Mouse (Mus musculus) C2C12 (cell line): ENCODE data around the gene Tspan32. TPM values are rescaled to one million over a fixed set of nuclear protein-coding genes. Genes with fewer than 3 reads are reported as not detected.

Experiments used
- H3K27me3 ChIP-seq: one replicate; pipeline ENCODE4 v1.6.1; 2011; ENCODE audit not compliant: control insufficient read depth, insufficient read depth, insufficient read length
- H3K36me3 ChIP-seq: one replicate; pipeline ENCODE4 v1.6.1; 2011; ENCODE audit not compliant: control insufficient read depth, insufficient read depth
- H3K4me3 ChIP-seq: one replicate; pipeline ENCODE4 v1.5.1; 2011; ENCODE audit warnings: mild to moderate bottlenecking, control low read depth; ENCODE audit not compliant: poor library complexity, insufficient read depth, severe bottlenecking
- H3K79me2 ChIP-seq: one replicate; pipeline ENCODE4 v1.6.1; 2011; ENCODE audit not compliant: control insufficient read depth, insufficient read depth
- H3K79me3 ChIP-seq: one replicate; pipeline ENCODE4 v1.6.1; 2011; ENCODE audit warnings: low read depth, control low read depth
- H3ac ChIP-seq: one replicate; pipeline ENCODE3; 2011; ENCODE audit warnings: low read depth; ENCODE audit not compliant: control insufficient read depth, insufficient read length
- CEBPB ChIP-seq: IDR thresholded peaks from one replicate; pipeline ENCODE4 v1.6.1; 2011; ENCODE audit warnings: low read depth, mild to moderate bottlenecking, control low read depth, moderate library complexity
- CTCF ChIP-seq: IDR thresholded peaks from one replicate; pipeline ENCODE4 v1.5.1; 2011; ENCODE audit not compliant: control insufficient read depth, insufficient read depth, insufficient read length
- FOSL1 ChIP-seq: IDR thresholded peaks from one replicate; pipeline ENCODE4 v1.8.0; 2011; ENCODE audit warnings: mild to moderate bottlenecking, low read length; ENCODE audit not compliant: poor library complexity, insufficient read depth, severe bottlenecking
- MAX ChIP-seq: IDR thresholded peaks from one replicate; pipeline ENCODE4 v1.6.1; 2011; ENCODE audit warnings: mild to moderate bottlenecking, control low read depth
- MYOD1 ChIP-seq: IDR thresholded peaks from one replicate; pipeline ENCODE4 v1.6.1; 2011; ENCODE audit warnings: low read depth; ENCODE audit not compliant: control insufficient read depth, insufficient read length
- MYOG ChIP-seq: IDR thresholded peaks from one replicate; pipeline ENCODE4 v1.6.1; 2011; ENCODE audit not compliant: control insufficient read depth, insufficient read length; ENCODE audit errors: extremely low read depth
- USF1 ChIP-seq: IDR thresholded peaks from one replicate; pipeline ENCODE4 v1.6.1; 2011; ENCODE audit warnings: low read depth, mild to moderate bottlenecking, control low read depth, moderate library complexity
- polyA plus RNA-seq: library from polyadenylated mRNA; unstranded; fragments of >200 nt; fragmentation: generic; extraction: Trizol; gene quantifications from one replicate; pipeline ENCODE4 v1.2.1, GENCODE M21; 2012; ENCODE audit warnings: missing spikeins

Tspan32 gene
- polyA plus RNA-seq, 1 experiment = 1.9 TPM

DNA sequence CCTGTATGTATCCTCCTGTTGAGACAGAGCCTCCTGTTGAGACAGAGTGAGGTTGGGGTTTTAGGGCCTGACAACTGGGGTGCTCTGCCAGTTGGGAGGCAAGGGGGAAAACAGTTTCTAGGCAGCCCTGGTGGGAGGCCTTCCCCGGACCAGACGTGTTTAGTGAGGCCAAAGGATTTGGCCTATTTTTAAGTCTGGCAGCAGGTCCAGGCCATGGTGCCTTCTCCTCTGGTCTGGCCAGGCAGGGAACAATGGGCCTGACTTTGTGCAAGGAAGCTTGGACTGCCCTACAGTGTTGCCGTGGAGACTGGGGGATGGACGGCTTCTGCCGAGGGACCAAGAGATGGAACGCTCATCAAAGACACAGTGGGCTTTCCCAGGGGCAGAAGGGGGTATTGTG, 59.4 kb downstream of the Tspan32 start:
- Histone ChIP-seq H3K79me3 (peaks cover 17% of the 10 kb centered on the region), H3K36me3 (peaks cover 67% of the 10 kb centered on the region), H3K4me3 (no peak overlapping the region), H3K79me2 (peaks cover 34% of the 10 kb centered on the region), H3ac (no peak overlapping the region), H3K27me3 (no peaks in the 10 kb centered on the region)
- TF ChIP-seq MYOD1 (no peak), FOSL1 (no peak), MAX (no peak), MYOG (no peak), CTCF (no peak), CEBPB (no peak), USF1 (no peak)

DNA sequence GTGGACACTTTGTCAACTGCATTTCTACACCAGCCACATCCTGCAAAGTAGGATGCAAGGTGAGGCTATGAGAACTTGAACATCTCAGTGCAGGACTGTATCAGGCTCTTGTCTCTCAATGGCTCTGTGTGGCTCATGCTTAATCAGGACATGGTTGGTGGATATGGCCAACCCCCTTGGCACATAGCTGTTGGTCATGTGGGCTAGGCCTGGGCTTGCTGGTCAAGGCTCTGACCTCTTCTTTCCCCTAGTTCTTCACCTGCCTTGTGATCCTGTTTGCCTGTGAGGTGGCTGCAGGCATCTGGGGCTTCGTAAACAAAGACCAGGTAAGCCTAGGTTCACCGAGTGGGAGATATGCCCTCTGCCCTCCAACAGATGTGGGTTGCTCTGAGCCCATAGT, 60.8 kb downstream of the Tspan32 start:
- TF ChIP-seq USF1 (no peak), FOSL1 (no peak), MYOG (no peak), CEBPB (no peak), CTCF (no peak), MYOD1 (no peak), MAX (no peak)
- H3K79me3 ChIP-seq = peaks cover 19% of the 10 kb centered on the region
- H3K4me3 ChIP-seq = no peak overlapping the region
- H3K36me3 ChIP-seq = peaks cover 67% of the 10 kb centered on the region
- no peaks in the 10 kb centered on the region for H3K27me3 ChIP-seq
- H3K79me2 ChIP-seq = peaks cover 32% of the 10 kb centered on the region
- no peak overlapping the region for H3ac ChIP-seq

DNA sequence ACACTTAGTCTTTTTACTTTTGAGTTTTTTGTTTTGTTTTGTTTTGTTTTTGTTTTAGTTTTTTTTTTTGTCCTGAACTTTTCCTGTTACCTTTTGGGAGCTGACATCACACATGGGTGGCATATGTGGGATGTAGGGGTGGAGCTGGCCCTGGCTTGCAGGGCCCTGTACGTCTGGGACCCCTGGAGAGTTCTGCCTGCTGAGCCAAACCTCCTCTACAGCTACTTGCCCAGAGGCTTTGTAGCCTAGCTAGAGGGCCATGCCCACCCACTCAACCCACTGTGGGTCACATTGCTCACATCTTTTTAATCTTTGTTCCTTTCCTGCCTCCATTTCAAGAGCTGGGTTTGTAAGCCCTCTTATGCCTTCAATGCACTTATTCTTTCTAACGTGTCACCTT, 62.6 kb downstream of the Tspan32 start:
- TF ChIP-seq CEBPB = no peak
- TF ChIP-seq MAX = no peak
- no peak for TF ChIP-seq USF1
- no peak for TF ChIP-seq MYOG
- TF ChIP-seq FOSL1 = no peak
- no peak for TF ChIP-seq CTCF
- no peak for TF ChIP-seq MYOD1
- Histone ChIP-seq H3K79me2 (peaks cover 19% of the 10 kb centered on the region), H3K36me3 (peaks cover 59% of the 10 kb centered on the region), H3K79me3 (peaks cover 12% of the 10 kb centered on the region), H3K27me3 (no peaks in the 10 kb centered on the region), H3K4me3 (no peak overlapping the region), H3ac (no peak overlapping the region)

DNA sequence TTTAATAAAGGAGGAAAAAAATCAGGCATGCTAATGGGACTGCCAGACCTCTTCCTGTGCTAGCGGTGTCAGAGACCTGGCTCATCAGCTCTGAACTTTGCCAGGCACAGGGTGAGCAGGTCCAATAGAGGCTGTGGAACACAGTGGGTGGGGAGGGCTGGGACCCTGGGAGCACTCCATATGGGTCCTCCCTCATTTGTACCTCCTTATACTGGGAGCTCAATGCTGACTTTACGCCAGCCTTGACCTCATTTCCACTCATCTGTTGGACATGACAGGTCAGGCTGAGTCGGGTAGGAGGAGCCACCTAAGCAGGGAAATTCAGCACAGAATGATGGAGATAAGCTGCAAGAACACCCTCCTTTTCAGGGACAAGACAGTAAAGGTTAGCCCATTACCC, 63.1 kb downstream of the Tspan32 start:
- peaks cover 17% of the 10 kb centered on the region for H3K79me2 ChIP-seq
- no peaks in the 10 kb centered on the region for H3K27me3 ChIP-seq
- H3K79me3 ChIP-seq = peaks cover 12% of the 10 kb centered on the region
- no peak overlapping the region for H3K4me3 ChIP-seq
- TF ChIP-seq FOSL1 = no peak
- TF ChIP-seq CEBPB = no peak
- no peak for TF ChIP-seq MYOG
- no peak for TF ChIP-seq USF1
- TF ChIP-seq MYOD1 = no peak
- no peak for TF ChIP-seq MAX
- no peak for TF ChIP-seq CTCF
- H3K36me3 ChIP-seq = peaks cover 55% of the 10 kb centered on the region
- no peak overlapping the region for H3ac ChIP-seq

DNA sequence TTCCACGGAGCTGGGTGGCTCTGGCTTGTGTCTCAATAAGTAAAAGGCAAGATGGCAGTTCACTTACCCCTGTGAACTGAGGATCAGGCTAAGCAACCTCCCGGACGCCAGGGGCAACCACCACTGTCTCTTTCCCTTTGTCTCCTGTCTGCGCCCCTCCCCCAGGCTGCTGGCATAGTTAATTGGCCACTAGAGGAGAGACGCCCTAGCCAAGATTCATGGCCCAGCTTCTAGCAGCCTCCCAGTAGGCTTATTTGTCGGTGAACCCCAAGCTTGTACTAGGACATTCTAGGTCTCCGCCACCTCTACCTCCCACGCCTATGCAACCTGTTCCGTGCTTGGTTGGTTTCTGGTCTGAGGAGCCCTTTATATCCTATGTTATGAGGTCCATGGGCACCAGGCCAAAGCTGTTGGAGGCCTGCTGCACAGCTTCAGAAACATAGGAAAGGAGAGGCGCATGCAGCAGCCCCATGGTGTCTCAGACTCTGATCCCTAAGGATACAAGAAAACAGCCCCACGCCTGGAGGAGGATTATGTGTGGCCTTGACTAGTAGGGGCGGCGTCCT, 63.6 kb downstream of the Tspan32 start:
- peaks cover 50% of the 10 kb centered on the region for H3K36me3 ChIP-seq
- no peak for TF ChIP-seq USF1
- no peak for TF ChIP-seq CEBPB
- TF ChIP-seq MYOD1 = no peak
- TF ChIP-seq MAX = no peak
- no peak for TF ChIP-seq CTCF
- TF ChIP-seq FOSL1 = no peak
- TF ChIP-seq MYOG = no peak
- H3K79me2 ChIP-seq = peaks cover 17% of the 10 kb centered on the region
- H3K27me3 ChIP-seq = no peaks in the 10 kb centered on the region
- no peak overlapping the region for H3K4me3 ChIP-seq
- H3ac ChIP-seq = no peak overlapping the region
- H3K79me3 ChIP-seq = peaks cover 12% of the 10 kb centered on the region

DNA sequence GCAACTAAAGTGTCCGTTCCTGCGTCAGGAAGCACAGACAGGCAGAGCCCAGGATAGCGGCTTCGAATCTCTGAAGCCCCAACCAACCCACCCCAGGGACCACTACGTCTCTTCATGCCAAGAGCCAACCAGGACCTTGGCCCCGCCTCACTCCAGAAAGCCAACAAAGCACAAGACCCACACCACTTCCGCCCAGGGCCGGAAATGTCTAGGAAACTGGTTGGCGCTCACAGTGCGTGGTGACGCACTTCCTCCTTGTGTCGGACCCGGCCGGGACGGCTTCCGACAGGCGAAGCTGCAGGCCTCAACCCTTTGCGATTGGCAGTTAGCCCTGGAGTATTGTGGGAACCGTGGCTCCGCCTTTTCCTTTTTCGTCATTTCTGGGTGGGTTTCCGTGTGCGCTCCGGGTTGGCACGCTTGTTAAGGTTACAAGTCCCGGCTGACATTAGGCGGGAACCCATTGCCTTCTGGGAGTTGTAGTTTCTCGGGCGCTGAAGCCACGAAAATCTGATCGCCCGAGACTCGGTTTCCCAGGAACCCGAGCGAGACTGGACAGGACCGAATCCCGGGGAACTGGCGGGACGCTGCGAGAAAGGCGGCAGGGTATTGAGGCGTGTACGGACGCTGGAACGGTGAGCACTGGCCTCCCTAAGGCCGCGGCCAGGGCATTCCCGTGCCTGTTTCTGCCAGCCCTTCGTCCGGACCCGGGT, 64.2 kb downstream of the Tspan32 start, which contains the start of gene Tssc4:
Gene Tssc4 (plus strand): TSS at position 368 of the 710 bp plus-strand sequence.
- Histone ChIP-seq H3ac (peak within 1 kb of the TSS; percentile 84), H3K27me3 (no peaks in the 10 kb centered on the region), H3K79me3 (peaks cover 12% of the 10 kb centered on the region), H3K79me2 (peaks cover 17% of the 10 kb centered on the region), H3K4me3 (peak within 1 kb of the TSS; percentile 85), H3K36me3 (peaks cover 43% of the 10 kb centered on the region)
- TF ChIP-seq CEBPB (no peak), MAX (peak; percentile 40)

Other genes with a start within 250 kb of the Tspan32 start
- gene Th, start 73.9 kb upstream of the Tspan32 start, polyA plus RNA-seq = not detected
- 0.04 TPM for gene Ascl2, start 35.8 kb upstream of the Tspan32 start, polyA plus RNA-seq
- 380 TPM for gene Cd81, start 47.7 kb downstream of the Tspan32 start, polyA plus RNA-seq
- 86.7 TPM for gene Tssc4, start 64.2 kb downstream of the Tspan32 start, polyA plus RNA-seq
- 2.7 TPM for gene Trpm5, start 89.6 kb downstream of the Tspan32 start, polyA plus RNA-seq
- gene Kcnq1, start 101.3 kb downstream of the Tspan32 start, polyA plus RNA-seq = not detected